Mouse (Mus musculus) 3T3-L1 (cell line): ENCODE results near the gene Rhbg.
"Not testable (repeated sequence)": the region's sequence is repeated elsewhere in the genome, so short reads cannot be mapped to it uniquely, and the experiment has no call there.

Experiments used
- DNase-seq: peaks from one replicate; pipeline ENCODE4 v3.0.0-alpha.2; 2015; ENCODE audit warnings: low read depth, low spot score

The Rhbg gene

DNA sequence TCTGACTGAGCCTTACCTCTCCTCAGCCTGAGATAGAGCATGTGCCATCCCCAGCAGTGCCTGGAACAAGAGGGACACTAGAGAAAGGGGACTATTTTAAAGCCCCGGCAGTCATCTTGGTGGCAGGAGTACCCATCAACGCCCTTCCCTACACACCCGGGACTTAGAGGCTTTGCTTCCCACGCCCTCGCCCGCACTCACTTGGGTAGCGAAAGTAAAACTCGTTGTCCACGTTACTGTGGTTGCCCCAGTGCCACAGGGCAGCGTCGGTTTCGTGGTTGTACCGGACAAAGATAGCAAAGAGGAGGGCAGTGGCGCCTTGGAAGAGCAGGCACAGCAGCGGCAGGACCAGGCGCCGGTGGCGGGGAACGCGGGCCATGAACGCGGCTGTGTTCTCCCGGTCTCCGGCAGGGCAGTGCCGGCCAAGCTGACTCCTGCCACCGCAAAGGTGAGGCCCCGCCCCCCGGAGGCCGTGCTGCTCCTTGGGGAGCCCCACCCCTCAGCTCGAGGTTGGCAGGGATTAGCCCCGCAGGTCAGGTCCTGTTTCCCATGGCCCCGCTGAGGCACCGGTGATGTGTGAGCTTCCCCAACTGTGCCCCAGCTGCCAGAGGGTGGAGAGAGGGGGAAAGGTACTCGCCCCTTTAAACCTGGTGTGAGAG lies at the start of gene Rhbg:
TSS of gene Rhbg (minus strand) at position 442 of the 659 bp plus-strand sequence.
- DNase-seq = no peak

DNA sequence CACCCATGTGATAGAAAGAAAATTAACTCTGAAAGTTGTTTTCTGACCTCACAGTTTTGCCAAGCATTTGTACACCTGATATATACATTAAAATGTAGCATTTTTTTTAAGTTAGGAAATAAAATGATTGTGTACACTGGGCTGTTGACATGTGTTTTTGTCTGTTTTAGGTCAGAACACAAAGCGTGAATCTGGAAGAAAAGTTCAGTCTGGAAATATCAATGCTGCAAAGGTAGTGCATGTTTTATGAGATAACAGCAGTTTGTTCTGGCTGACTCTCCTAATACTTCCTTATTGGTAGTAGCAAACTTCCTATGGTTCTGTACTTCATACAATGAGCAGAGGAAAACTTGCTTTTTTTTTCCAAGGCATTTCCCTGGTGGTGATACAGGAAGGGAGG lies 44.7 kb upstream of the Rhbg start:
- DNase-seq = no peak

DNA sequence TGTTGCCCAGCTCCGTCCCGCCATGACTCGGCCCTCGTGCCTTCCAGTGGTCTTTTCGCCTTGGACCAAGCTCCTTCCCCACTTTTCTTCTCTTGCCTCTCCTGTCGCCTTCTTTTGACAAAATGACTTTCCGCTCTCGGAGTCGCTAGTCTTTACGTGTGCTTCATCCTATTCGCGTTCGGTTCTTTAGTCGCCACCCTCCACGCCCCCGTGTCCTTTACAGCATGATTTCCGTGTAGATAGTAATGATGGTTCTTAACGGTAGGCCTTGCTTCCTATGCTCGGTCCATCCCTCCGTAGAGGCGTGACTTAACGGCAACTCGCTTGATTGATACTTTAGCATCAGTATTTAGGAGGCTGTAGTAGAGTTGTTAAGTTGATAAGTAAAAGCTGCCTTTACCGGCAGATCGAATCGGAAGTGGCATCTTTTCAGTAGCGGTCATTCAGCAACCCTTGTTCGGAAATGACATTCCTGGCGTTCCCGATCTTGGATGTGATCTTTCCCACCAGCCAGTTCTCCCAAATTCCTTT lies 42.9 kb upstream of the Rhbg start:
- DNase-seq = peak; percentile 65

DNA sequence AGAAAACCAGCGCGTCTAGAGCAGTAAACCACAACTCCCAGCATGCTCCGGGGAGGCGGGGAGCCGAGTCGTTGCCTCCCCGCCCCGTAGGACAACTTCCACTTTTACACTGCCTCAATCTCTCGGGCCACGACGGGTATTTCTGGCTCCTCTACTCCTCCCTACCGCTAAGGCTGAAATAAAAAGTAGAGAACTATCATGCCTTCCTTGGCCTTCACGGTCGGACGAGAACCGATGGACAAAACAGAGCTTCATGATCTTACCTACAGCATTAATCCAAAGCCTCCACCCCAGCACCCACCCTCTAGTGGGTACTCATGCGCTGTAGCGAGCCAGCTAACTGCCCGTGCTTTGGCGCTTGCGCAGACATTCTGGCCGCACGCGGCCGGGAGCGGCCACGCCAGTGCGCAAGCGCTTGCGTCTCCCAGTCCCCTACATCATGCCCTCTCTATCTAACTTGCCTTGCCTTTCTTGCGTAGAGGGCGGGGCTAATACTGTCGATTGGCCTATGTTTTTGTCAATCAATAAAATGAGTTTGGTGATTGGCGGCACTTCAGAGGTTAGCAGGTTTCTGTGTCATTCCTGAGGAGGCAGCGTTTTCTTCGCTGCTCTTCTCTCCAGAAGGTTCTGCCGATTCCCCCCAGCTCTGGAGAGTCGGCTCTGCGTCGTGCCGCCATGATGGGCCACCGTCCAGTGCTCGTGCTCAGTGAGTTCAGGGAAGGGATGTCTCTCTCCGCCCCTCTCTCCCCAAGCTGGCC lies 42.2 kb upstream of the Rhbg start, which contains the start of the genes Tsacc and Cct3:
TSS of gene Tsacc (minus strand) at position 439 of the 758 bp plus-strand sequence.
TSS of gene Cct3 (plus strand) at position 556 of the 758 bp plus-strand sequence.
- DNase-seq = peak; percentile 100

DNA sequence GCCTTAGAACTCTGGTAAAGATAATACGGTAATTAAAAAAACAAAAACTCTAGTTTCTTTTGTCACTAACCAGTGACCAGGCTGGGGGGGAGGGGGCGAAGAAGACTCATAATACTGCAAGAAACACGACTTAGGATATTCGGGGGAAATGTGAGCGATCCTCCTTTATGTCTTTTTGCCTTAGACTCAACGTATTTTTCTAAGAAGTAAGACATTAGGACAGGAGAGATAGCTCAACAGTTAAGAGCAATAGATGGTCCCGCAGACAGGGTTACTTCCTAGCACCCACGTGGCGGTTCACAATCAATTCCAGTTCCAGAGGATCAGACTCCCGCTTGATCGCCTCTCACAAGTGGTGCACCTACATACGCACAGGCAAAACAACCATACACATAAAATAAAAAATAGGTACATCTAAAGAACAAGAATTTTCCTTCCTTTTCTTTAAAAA lies 41.6 kb upstream of the Rhbg start:
- DNase-seq = no peak

DNA sequence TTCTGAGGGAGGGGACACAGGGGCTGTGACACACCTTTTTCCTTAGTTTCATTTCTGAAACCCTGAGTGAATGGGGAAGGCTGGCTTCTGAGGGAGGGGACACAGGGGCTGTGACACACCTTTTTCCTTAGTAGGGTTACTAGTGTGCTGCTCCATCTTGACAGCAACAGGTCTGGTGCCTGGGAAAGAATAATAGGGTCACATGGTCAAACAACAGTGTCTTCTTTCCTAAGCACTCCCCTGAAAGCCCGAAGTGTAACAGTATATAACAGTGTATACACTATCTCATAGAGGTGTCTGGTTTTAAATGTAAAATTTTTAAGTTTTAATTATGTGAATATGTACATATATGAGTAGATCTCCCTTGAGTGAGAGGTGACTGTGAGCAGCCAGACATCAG lies 40.8 kb upstream of the Rhbg start:
- DNase-seq = not testable (repeated sequence)

DNA sequence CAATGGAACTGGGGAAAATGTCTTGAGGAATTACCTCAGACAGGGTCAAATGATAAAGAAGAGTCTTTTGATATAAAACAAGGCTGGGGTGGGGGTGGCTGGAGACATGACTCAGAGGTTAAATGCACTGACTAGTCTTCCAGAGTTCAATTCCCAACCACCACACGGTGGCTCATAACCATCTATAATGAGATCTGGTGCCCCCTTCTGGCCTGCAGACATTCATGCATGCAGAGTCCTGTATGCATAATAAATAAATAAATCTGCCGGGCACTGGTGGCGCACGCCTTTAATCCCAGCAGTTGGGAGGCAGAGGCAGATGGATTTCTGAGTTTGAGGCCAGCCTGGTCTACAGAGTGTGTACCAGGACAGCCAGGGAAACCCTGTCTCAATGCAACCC lies 37.5 kb upstream of the Rhbg start:
- DNase-seq = peak; percentile 64

DNA sequence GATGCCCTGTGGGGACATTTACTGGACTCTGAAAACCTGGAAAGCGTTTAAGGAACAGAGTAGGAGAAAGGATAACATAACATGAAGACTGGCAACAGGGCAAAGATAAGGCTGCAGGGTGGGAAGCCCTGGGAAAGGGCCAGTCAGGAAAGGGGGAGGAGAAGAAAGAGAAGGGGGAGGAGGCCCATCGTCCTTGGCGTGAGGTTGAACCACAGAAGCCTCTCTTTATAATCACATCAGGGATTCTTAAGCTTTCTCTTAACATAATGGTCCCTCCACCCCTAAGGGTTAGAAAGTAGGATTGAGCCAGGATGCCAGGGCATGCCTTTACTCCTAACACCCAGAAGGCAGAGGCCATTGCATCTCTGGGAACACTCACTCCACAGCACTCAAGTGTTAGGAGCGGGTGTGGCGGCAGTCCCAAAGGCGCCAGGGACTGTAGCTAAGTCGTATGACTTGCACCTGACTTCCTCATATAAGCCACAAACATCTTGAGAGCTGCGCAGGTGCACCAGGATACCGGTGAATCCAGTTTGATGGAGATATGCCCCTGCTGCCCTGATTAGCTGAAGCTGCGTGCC lies 33.7 kb upstream of the Rhbg start:
- DNase-seq = not testable (repeated sequence)

DNA sequence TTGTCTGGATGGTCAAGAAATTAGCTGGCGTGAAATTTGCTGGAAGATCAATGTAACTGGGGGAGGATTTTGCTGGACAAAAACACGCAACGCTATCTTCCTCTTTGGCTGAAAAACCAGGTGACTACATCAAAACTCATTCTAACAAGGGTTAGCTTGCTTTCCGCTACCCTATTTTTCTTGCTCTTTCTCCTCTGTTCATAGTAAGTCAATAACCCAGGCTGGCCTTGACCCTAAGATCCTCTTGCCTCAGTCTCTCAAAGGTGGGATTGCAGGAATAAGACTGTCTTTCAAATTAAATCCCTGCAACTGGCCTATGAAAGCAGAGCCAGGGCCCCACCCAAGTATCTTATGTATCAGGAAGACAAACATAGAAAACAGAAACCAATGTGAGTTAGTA lies 32.6 kb upstream of the Rhbg start, which contains the start of gene Gm38392:
TSS of gene Gm38392 (minus strand) at position 101 of the 400 bp plus-strand sequence.
- DNase-seq = no peak

DNA sequence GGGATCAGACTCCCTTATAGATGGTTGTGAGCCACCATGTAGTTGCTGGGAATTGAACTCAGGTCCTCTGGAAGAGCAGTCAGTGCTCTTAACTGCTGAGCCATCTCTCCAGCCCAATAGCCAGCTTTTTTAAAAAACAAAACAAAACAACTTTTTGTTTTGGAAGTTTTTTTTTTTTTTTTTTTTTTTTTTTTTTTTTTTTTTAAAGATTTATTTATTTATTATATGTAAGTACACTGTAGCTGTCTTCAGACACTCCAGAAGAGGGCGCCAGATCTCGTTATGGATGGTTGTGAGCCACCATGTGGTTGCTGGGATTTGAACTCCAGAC lies 31.0 kb upstream of the Rhbg start:
- not testable (repeated sequence) for DNase-seq

DNA sequence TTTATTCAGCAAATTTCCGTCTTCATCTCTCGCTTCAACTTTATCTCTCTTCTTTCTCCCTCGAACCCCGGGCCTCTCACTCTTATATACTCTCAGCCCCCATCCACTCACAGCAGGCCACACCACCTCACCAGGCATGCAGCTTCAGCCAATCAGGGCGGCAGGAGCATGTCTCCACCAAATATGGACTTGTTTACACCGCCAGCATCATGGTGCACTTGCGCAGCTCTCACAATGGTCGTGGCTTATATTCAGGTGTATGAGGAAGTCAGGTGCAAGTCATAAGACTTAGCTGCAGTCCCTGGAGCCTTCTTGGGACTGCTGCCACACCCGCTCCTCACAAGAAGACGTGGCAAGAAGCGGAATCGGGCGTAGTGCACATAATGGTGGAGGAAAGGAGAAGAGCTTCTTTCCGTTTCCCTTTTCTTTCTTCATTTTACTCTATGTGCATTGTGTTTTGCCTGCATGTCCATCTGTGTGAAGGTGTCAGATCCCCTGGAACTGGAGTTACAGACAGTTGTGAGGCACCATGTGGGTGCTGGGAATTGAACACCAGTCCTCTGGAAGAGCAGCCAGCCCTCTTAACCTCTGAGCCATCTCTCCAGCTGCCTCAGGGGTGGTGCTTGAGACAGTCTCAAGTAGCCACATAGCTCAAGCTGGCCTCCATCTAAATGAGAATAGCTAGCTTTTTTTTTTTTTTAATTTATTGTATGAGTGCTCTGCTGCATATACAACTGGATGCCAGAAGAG lies 30.5 kb upstream of the Rhbg start:
- not testable (repeated sequence) for DNase-seq

DNA sequence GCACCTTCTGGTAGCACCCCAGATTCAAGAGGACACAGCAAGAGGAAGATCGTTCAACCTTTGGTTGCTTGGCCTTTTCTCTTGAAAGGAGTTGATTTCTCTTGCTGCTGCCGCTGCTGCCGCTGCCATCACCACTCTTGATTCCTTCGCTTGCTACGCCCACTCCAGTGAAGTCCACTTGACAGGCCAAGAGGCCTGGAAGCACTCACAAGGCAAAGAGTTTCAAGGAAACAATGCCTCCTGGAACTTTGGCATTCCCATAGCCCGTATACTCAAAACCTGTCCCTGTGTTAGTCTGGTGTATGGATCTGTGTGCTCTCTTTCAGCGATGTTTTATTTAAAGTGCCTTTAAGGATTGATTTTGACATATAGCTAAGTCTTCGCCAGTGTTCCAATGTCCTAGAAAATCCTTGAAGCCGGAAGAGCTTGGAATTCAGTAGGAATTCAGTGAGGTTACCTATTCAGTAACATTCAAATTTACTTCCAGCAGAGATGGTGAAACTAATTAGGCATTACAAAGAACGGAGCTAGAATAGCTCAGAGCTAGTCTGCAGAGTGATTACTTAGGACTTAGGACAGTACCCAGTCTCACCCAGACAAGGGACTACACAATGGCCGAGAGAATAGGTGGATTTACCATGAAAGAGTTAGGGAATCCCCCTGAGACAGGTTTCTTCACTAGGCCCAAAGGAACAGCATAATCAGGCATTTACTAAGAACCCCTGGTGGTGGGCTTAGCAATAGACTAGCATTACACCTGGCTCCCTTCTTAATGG lies 26.8 kb upstream of the Rhbg start:
- not testable (repeated sequence) for DNase-seq

DNA sequence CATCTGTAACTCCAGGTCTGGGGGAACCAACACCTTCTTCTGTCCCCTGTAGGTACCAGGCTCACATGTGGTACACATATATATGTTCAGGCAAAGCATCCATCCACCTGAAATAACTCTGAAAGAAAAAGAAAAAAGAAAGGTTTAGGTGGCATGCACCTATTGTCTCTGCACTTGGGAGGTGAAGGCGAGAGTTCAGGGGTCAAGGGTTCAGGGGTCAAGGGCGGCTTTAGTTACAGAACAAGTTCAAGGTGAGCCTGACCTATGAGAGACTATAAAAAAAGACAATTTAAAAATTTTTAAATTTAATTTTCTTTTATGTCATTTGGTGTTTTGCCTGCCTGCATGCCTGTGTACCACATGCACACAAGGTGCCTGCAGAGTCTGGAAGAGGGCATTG lies 25.5 kb upstream of the Rhbg start:
- DNase-seq = no peak

DNA sequence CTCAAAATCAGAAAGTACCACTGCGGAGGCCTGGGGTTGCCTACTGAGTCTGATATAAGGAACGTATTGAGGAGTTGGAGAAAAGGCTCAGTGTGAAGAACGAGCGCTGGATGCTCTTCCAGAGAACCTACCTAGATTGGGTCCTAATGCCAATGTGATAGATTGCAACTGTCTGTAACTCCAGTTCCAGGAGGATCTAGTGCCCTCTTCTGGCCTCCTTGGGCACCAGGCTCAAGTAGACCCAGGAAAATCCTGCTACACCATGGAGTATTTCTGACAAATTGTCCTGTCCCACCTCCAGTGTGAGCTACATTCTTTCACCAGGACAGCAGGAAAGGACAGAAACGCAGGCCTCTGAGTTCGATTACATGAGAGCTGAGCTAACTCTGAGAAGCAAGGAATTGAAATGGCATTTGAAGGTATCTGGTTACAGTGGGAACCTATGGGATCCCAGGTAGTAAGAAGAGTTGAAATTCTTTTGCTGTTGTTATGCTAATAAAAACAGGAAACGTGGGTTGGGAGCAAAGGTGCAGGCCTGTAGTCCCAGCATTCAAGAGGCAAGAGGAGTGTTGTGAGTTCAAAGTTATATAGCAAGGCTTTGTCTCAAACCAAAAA lies 22.1 kb upstream of the Rhbg start:
- peak; percentile 57 for DNase-seq

DNA sequence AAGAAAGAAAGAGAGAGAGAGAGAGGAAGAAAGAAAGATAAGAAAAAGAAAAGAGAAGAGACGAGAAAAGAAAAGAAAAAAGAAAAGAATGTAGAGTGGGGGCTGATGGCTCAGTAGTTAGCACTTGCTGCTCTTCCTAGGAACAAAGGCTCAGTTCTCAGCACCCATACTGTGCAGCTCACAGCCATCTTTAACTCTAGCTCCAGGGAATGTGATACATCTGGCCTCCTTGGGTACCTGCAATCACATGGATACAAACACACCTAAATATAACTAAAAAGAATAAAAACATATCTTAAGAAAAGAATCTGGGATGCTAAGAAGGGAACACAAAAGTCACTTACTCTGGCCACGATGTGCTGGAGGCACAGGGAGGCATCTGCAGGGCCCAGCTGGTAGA lies 21.6 kb upstream of the Rhbg start:
- no peak for DNase-seq

DNA sequence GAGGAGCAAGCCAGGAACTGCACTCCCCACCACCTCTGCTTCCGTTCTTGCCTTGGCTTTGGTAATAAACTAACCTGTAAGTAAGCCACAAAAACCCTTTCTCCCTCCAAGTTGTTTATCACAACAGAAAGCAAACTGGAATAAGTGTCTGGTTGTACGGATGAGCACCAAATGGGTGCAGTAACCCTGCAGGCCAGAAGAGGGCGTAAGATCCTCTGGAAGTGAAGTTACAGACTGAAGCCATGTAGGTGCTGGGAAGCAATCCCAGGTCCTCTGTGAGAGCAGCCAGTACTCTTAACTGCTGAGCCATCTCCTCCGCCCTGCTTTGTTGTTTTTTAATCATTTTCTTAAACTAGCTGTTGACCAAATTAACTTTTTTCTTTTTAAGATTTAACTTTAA lies 19.5 kb upstream of the Rhbg start:
- DNase-seq = no peak

DNA sequence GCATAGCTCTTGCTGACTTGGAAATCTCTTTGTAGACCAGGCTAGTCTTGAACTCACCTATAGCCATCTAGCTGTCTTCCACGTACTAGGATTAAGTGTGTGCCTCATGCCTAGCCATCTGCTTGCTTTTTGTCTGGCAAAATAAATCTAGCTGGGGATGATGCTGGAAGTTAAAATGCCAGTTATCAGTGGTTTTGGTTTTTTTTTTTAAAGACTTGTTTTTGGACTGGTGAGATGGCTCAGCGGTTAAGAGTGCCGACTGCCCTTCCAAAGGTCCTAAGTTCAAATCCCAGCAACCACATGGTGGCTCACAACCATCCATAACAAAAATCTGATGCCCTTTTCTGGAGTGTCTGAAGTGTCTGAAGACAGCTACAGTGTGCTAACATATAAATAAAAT lies 17.4 kb upstream of the Rhbg start:
- no peak for DNase-seq

DNA sequence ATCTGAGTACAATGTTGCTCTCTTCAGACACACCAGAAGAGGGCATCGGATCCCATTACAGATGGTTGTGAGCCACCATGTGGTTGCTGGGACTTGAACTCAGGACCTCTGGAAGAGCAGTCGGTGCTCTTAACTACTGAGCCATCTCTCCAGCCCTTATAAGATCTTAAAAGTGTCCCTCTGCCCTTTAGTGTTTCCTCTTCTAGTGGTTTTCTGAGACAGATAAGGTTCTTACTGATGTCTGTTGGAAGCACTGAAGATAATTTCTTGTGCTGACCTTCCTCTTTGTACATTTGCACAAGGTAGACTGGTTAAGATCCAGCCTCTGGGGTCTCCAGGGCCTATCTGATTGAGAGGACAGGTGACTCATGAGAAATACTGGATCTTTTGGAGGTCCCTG lies 16.8 kb upstream of the Rhbg start:
- DNase-seq = not testable (repeated sequence)

DNA sequence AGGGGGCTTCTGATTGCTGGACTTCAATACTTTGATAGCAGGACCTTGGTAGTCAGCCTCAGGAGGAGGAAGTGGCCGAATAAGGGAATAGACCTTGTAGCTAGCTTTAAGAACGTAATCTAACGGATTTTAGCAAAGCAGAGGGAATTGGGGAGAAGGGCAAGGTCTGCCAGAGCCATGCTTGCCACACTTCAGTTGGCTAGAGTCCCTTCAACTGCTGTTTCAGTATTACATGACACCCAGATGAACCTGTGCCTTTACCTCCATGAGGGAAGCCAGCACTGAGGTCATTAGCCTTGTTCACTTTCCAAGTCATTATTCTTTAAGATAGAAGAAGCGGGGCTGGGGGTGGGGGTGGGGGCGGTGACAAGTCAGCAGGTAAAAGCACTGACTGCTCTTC lies 14.5 kb upstream of the Rhbg start:
- no peak for DNase-seq

DNA sequence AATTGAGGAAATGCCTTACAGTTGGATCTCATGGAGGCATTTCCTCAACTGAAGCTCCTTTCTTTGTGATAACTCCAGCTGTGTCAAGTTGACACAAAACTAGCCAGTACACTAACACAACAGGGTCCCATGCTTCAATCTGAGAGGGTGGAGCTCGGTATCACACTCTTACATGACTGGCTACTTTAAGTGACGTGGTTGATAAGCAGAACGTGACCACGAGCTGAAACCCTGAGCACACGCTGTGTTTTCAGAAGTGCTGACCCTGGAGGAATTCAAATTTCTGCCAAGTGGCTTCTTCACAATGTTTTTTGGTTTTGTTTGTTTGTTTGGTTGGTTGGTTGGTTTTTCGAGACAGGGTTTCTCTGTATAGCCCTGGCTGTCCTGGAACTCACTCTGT lies 13.5 kb upstream of the Rhbg start:
- not testable (repeated sequence) for DNase-seq
